Mouse (Mus musculus) cerebellum, adult 18-20 months (tissue): Measurements from ENCODE around the gene Gorasp1.

Source experiments
- DNase-seq, 2 experiments: peaks; one replicate each; pipeline ENCODE4 v3.0.0; 2021

Gene Gorasp1

GRCm38 (mm10) chr9:119937005-119937773, at the start of gene Gorasp1, which contains the start of gene Ttc21a:
Gene Gorasp1, minus strand, starts transcription at chr9:119937565.
Gene Ttc21a, plus strand, starts transcription at chr9:119937606.
- peak; percentile 91 to 93 for DNase-seq

GRCm38 (mm10) chr9:119985881-119986574, 48.7 kb upstream of the Gorasp1 start:
- no peak for DNase-seq

GRCm38 (mm10) chr9:119984536-119985011, 47.2 kb upstream of the Gorasp1 start, which contains the start of gene Csrnp1:
Gene Csrnp1, minus strand, starts transcription at chr9:119984658.
- peak; percentile 25 to 37 for DNase-seq

GRCm38 (mm10) chr9:119983585-119984535, 46.5 kb upstream of the Gorasp1 start:
- DNase-seq, result peak; percentile 89 to 93

GRCm38 (mm10) chr9:119982956-119983551, 45.7 kb upstream of the Gorasp1 start:
- DNase-seq, result peak; percentile 52 to 60

- peak; percentile 56 to 67 for DNase-seq
Observed at GRCm38 (mm10) chr9:119982241-119982811, 45.0 kb upstream of the Gorasp1 start.

- peak; percentile 25 to 29 for DNase-seq
Observed at GRCm38 (mm10) chr9:119981183-119982179, 44.1 kb upstream of the Gorasp1 start.

- DNase-seq, result no peak
Observed at GRCm38 (mm10) chr9:119980770-119981182, 43.4 kb upstream of the Gorasp1 start.

- DNase-seq, result peak; percentile 38 to 40
Observed at GRCm38 (mm10) chr9:119979749-119980148, 42.4 kb upstream of the Gorasp1 start.

GRCm38 (mm10) chr9:119978811-119979441, 41.6 kb upstream of the Gorasp1 start:
- DNase-seq, result peak; percentile 42 to 61

- DNase-seq, result peak; percentile 22 to 38
Observed at GRCm38 (mm10) chr9:119978151-119978810, 40.9 kb upstream of the Gorasp1 start.

GRCm38 (mm10) chr9:119977557-119978060, 40.2 kb upstream of the Gorasp1 start:
- DNase-seq, result peak; percentile 28 to 30

GRCm38 (mm10) chr9:119976704-119977556, 39.6 kb upstream of the Gorasp1 start:
- no peak for DNase-seq

- DNase-seq, result no peak
Observed at GRCm38 (mm10) chr9:119975286-119975685, 37.9 kb upstream of the Gorasp1 start.

GRCm38 (mm10) chr9:119974609-119975008, 37.2 kb upstream of the Gorasp1 start:
- DNase-seq, result no peak

- peak; percentile 24 to 42 for DNase-seq
Observed at GRCm38 (mm10) chr9:119973869-119974520, 36.6 kb upstream of the Gorasp1 start.

- DNase-seq, result peak in 1 of 2 experiments; percentile 27
Observed at GRCm38 (mm10) chr9:119973281-119973680, 35.9 kb upstream of the Gorasp1 start.
